Mouse (Mus musculus) liver, adult 2 months (tissue): ENCODE data around the gene Stk32c.

Experiments used
- CTCF ChIP-seq: fragments of 200-500 bp; IDR thresholded peaks from 2 replicates; pipeline ENCODE4 v1.5.1; 2011; ENCODE audit warnings: low read depth, low read length, control low read depth
- POLR2A ChIP-seq: fragments of 200-500 bp; IDR thresholded peaks from 2 replicates; pipeline ENCODE4 v1.6.1; 2011; ENCODE audit warnings: low read length, control low read depth; ENCODE audit not compliant: insufficient read depth; ENCODE audit errors: extremely low read depth

DNA sequence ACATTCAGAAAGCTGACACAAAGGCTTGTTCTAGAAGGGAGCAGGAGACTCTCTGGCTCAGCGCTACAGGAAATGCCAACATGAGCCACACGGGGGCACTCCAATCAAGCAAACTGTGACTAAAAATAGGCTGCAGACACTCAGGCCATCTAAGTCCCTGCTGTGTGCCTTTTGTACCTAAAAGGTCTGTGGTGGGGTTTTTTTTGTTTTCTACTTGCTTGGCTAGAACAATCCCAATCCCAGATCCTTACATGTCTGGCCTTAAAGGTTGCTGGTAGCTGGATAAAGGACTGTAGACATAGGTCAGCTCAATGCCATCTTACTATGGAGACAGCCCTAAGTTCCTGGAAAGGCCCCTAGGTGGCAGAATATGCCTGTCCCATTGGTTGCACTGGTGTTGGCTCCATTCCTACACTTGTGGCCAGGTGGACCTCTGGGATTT, 144.9 kb downstream of the Stk32c start:
- TF ChIP-seq CTCF (peak; percentile 74), POLR2A (no peak)
